Mouse (Mus musculus): ENCODE measurements at regions not wholly inside any gene's neighbourhood (a gene's known extent, or its start where the extent isn't known, plus 50 kb on each side); places are given as distances from the start of the nearest gene placed in this dataset.
A peak's percentile ranks its signal among the peaks of the same experiment; 100 is the strongest.

- no peak for DNase-seq (ENCODE audit: low spot score in 2 of 2)
- intact Hi-C loops (cut with DNase I) = no loop called here
Observed at GRCm38 (mm10) chr11:86408686-86409579, 51.5 kb upstream of the Med13 start.

GRCm38 (mm10) chr11:86409580-86409947 lies 52.2 kb upstream of the Med13 start:
- intact Hi-C loops (cut with DNase I) = no loop called here

GRCm38 (mm10) chr11:86410521-86410920 lies 53.1 kb upstream of the Med13 start:
- intact Hi-C loops (cut with DNase I) = no loop called here
- DNase-seq (ENCODE audit: low spot score in 2 of 2) = no peak

More at GRCm38 (mm10) chr11:86409580-86409947, 52.2 kb upstream of the Med13 start:
- DNase-seq (ENCODE audit: low spot score in 2 of 2) = no peak

GRCm38 (mm10) chr11:86412772-86413390 lies 55.5 kb upstream of the Med13 start:
- intact Hi-C loops (cut with DNase I) = no loop called here
- peak in 1 of 2 experiments; percentile 10 for DNase-seq (ENCODE audit: low spot score in 2 of 2)

GRCm38 (mm10) chr11:86416471-86416870 lies 59.1 kb upstream of the Med13 start:
- no peak for DNase-seq (ENCODE audit: low spot score in 2 of 2)
- intact Hi-C loops (cut with DNase I) = no loop called here

GRCm38 (mm10) chr11:86417164-86417563 lies 59.8 kb upstream of the Med13 start:
- intact Hi-C loops (cut with DNase I) = no loop called here

GRCm38 (mm10) chr11:86419810-86420483 lies 62.5 kb upstream of the Med13 start:
- no peak for DNase-seq (ENCODE audit: low spot score in 2 of 2)
- intact Hi-C loops (cut with DNase I) = no loop called here

More at GRCm38 (mm10) chr11:86417164-86417563, 59.8 kb upstream of the Med13 start:
- DNase-seq (ENCODE audit: low spot score in 2 of 2) = peak in 1 of 2 experiments; percentile 31

- no peak for DNase-seq (ENCODE audit: low spot score in 2 of 2)
- intact Hi-C loops (cut with DNase I) = no loop called here
Observed at GRCm38 (mm10) chr11:86428926-86429325, 55.5 kb upstream of the Rnft1 start.

- intact Hi-C loops (cut with DNase I) = no loop called here
- no peak for DNase-seq (ENCODE audit: low spot score in 2 of 2)
Observed at GRCm38 (mm10) chr11:86430287-86430686, 54.2 kb upstream of the Rnft1 start.

- intact Hi-C loops (cut with DNase I) = no loop called here
- DNase-seq (ENCODE audit: low spot score in 2 of 2) = no peak
Observed at GRCm38 (mm10) chr11:86431550-86431949, 52.9 kb upstream of the Rnft1 start.

GRCm38 (mm10) chr11:86434106-86434505 lies 50.4 kb upstream of the Rnft1 start:
- peak; percentile 38 to 85 for DNase-seq (ENCODE audit: low spot score in 2 of 2)
- intact Hi-C loops (cut with DNase I) = loop anchor here (2.0 kb wide), 1 partner anchor 75 kb away; no protein-coding TSS in a partner anchor

All from left cerebral cortex, postnatal 25 days (tissue).